Mouse (Mus musculus) stomach, embryonic 14.5 days (tissue): Measurements from ENCODE around the gene Ndufv1. TPM values are rescaled to one million over a fixed set of nuclear protein-coding genes. Genes with fewer than 3 reads are reported as not detected.
"Not testable (repeated sequence)": the region's sequence is repeated elsewhere in the genome, so short reads cannot be mapped to it uniquely, and the experiment has no call there.

Experiments used
- ATAC-seq: fragments of 200-750 bp; cut with Nextera tagmentation; 2 replicates; pipeline ENCODE4 v1.8.0; 2017; ENCODE audit warnings: low read depth, moderate TSS enrichment; ENCODE audit not compliant: insufficient number of reproducible peaks, insufficient read depth, low FRiP score
- H3K27ac ChIP-seq: fragments of 300-500 bp; sonication (generic); 2 replicates; pipeline ENCODE4 v1.5.1; 2014; ENCODE audit warnings: mild to moderate bottlenecking, low read length, moderate library complexity, mixed read lengths
- H3K27me3 ChIP-seq: fragments of 300-500 bp; sonication (generic); 2 replicates; pipeline ENCODE4 v1.6.1; 2014; ENCODE audit warnings: low read length, control low read depth, mixed read lengths; ENCODE audit not compliant: control insufficient read depth, insufficient read depth
- H3K36me3 ChIP-seq: fragments of 300-500 bp; sonication (generic); 2 replicates; pipeline ENCODE4 v1.6.1; 2014; ENCODE audit warnings: mild to moderate bottlenecking, control low read depth, low read length, moderate library complexity, mixed read lengths; ENCODE audit not compliant: control insufficient read depth, insufficient read depth
- H3K4me1 ChIP-seq: fragments of 300-500 bp; sonication (generic); 2 replicates; pipeline ENCODE4 v1.6.1; 2014; ENCODE audit warnings: low read length, control low read depth, mixed read lengths; ENCODE audit not compliant: control insufficient read depth, insufficient read depth
- H3K4me2 ChIP-seq: fragments of 300-500 bp; sonication (generic); replicated peaks from 2 replicates; pipeline ENCODE4 v1.6.1; 2014; ENCODE audit warnings: low read depth, low read length, control low read depth
- H3K4me3 ChIP-seq: fragments of 300-500 bp; sonication (generic); 2 replicates; pipeline ENCODE4 v1.5.1; 2014; ENCODE audit warnings: low read depth, low read length, control low read depth
- H3K9ac ChIP-seq: fragments of 300-500 bp; sonication (generic); replicated peaks from 2 replicates; pipeline ENCODE4 v1.6.1; 2014; ENCODE audit warnings: low read depth, mild to moderate bottlenecking, control low read depth, low read length, moderate library complexity, mixed read lengths
- H3K9me3 ChIP-seq: fragments of 300-500 bp; sonication (generic); 2 replicates; pipeline ENCODE4 v1.6.1; 2016; ENCODE audit warnings: low read depth, low read length, control low read depth; ENCODE audit not compliant: control insufficient read depth
- WGBS: fragments of 180-500 bp; shearing (Covaris S2); extraction: QIAGEN DNeasy Blood & Tissue Kit; methylation state at CpG from one replicate; pipeline ENCODE4 v1.1.7; 2014; 5-methylcytosine and 5-hydroxymethylcytosine counted together
- polyA plus RNA-seq: library from polyadenylated mRNA; unstranded; fragments of >200 nt; fragmentation: Nextera tagmentation; extraction: Ambion mirVana; gene quantifications from 2 replicates; pipeline ENCODE4 v1.2.1, GENCODE M21; 2014

The Ndufv1 gene
- polyA plus RNA-seq, 1 experiment from 2014 or later, result 205 TPM

GRCm38 (mm10) chr19:3966330-3967075, 46.1 kb downstream of the Ndufv1 start:
- no peak for ATAC-seq
- H3K27me3 ChIP-seq, result no peaks in the 10 kb centered on the region
- H3K36me3 ChIP-seq, result no peaks in the 10 kb centered on the region
- no peak overlapping the region for H3K4me3 ChIP-seq
- 70% methylated on average over 11 of the region's 11 CpGs for WGBS
- H3K27ac ChIP-seq, result no peak overlapping the region
- no peaks in the 10 kb centered on the region for H3K9me3 ChIP-seq
- H3K4me1 ChIP-seq, result no peaks in the 10 kb centered on the region
- no peak overlapping the region for H3K9ac ChIP-seq
- no peak overlapping the region for H3K4me2 ChIP-seq

- Histone ChIP-seq H3K27ac (no peak overlapping the region), H3K9me3 (no peaks in the 10 kb centered on the region), H3K4me2 (no peak overlapping the region), H3K27me3 (no peaks in the 10 kb centered on the region), H3K9ac (no peak overlapping the region), H3K36me3 (no peaks in the 10 kb centered on the region), H3K4me3 (no peak overlapping the region), H3K4me1 (no peaks in the 10 kb centered on the region)
- no peak for ATAC-seq
- WGBS, result 75% methylated on average over 4 of the region's 4 CpGs
These were observed 48.6 kb downstream of the Ndufv1 start for GRCm38 (mm10) chr19:3964030-3964429.

GRCm38 (mm10) chr19:3962469-3962868, 50.1 kb downstream of the Ndufv1 start:
- 13% methylated on average over 2 of the region's 2 CpGs for WGBS
- ATAC-seq, result no peak

GRCm38 (mm10) chr19:3961805-3962204, 50.8 kb downstream of the Ndufv1 start:
- H3K36me3 ChIP-seq, H3K27me3 ChIP-seq, H3K27ac ChIP-seq, H3K9me3 ChIP-seq, H3K4me3 ChIP-seq, H3K4me2 ChIP-seq, H3K9ac ChIP-seq, H3K4me1 ChIP-seq, ATAC-seq: not testable (repeated sequence)
- 90% methylated on average over 6 of the region's 6 CpGs for WGBS

More at GRCm38 (mm10) chr19:3962469-3962868, 50.1 kb downstream of the Ndufv1 start:
- Histone ChIP-seq H3K9me3 (no peaks in the 10 kb centered on the region), H3K9ac (no peak overlapping the region), H3K36me3 (no peaks in the 10 kb centered on the region), H3K4me2 (no peak overlapping the region), H3K4me1 (no peaks in the 10 kb centered on the region), H3K27ac (no peak overlapping the region), H3K27me3 (no peaks in the 10 kb centered on the region), H3K4me3 (no peak overlapping the region)

GRCm38 (mm10) chr19:3960211-3960610, 52.4 kb downstream of the Ndufv1 start:
- H3K27me3 ChIP-seq, result no peaks in the 10 kb centered on the region
- no peaks in the 10 kb centered on the region for H3K4me1 ChIP-seq
- no peak overlapping the region for H3K9ac ChIP-seq
- WGBS, result 76% methylated on average over 5 of the region's 5 CpGs
- no peak for ATAC-seq
- no peaks in the 10 kb centered on the region for H3K9me3 ChIP-seq
- no peak overlapping the region for H3K4me2 ChIP-seq
- H3K36me3 ChIP-seq, result no peaks in the 10 kb centered on the region
- no peak overlapping the region for H3K27ac ChIP-seq
- no peak overlapping the region for H3K4me3 ChIP-seq

- Histone ChIP-seq H3K27ac (no peak overlapping the region), H3K27me3 (no peaks in the 10 kb centered on the region), H3K4me2 (no peak overlapping the region), H3K9me3 (no peaks in the 10 kb centered on the region), H3K36me3 (no peaks in the 10 kb centered on the region), H3K4me1 (no peaks in the 10 kb centered on the region), H3K9ac (no peak overlapping the region), H3K4me3 (no peak overlapping the region)
- ATAC-seq, result no peak
These were observed 53.6 kb downstream of the Ndufv1 start for GRCm38 (mm10) chr19:3959030-3959429.

- no peak within 1 kb of the TSS for H3K4me3 ChIP-seq
- no peaks in the 10 kb centered on the region for H3K36me3 ChIP-seq
- no peak within 1 kb of the TSS for H3K4me2 ChIP-seq
- ATAC-seq, result no peak
- H3K9me3 ChIP-seq, result no peaks in the 10 kb centered on the region
- no peak within 1 kb of the TSS for H3K9ac ChIP-seq
- H3K4me1 ChIP-seq, result no peaks in the 10 kb centered on the region
- WGBS, result 65% methylated on average over 4 of the region's 4 CpGs
- H3K27me3 ChIP-seq, result no peaks in the 10 kb centered on the region
- H3K27ac ChIP-seq, result no peak within 1 kb of the TSS
These were observed 54.1 kb downstream of the Ndufv1 start, which contains the start of gene Aldh3b3 for GRCm38 (mm10) chr19:3958470-3958869. Gene Aldh3b3 (plus strand): TSS chr19:3958645.
